Mouse (Mus musculus) heart, embryonic 16.5 days (tissue): ENCODE measurements around the gene Unk. TPM values are rescaled to one million over a fixed set of nuclear protein-coding genes. Genes with fewer than 3 reads are reported as not detected.
"Not testable (repeated sequence)": the region's sequence is repeated elsewhere in the genome, so short reads cannot be mapped to it uniquely, and the experiment has no call there.

Experiments
- ATAC-seq: fragments of 200-750 bp; cut with Nextera tagmentation; replicated peaks from 2 replicates; pipeline ENCODE4 v1.8.0; 2017; ENCODE audit warnings: moderate number of reproducible peaks; ENCODE audit not compliant: insufficient read depth, low FRiP score; ENCODE audit errors: extremely low read depth
- H3K27ac ChIP-seq: fragments of 300-500 bp; sonication (generic); 2 replicates; pipeline ENCODE4 v1.5.1; 2014; ENCODE audit warnings: mild to moderate bottlenecking, low read length, control low read depth, moderate library complexity
- H3K27me3 ChIP-seq: fragments of 300-500 bp; sonication (generic); 2 replicates; pipeline ENCODE4 v1.6.1; 2014; ENCODE audit warnings: low read length, mixed read lengths; ENCODE audit not compliant: control insufficient read depth, insufficient read depth
- H3K36me3 ChIP-seq: fragments of 300-500 bp; sonication (generic); 2 replicates; pipeline ENCODE4 v1.6.1; 2014; ENCODE audit not compliant: control insufficient read depth, insufficient read depth
- H3K4me1 ChIP-seq: fragments of 300-500 bp; sonication (generic); 2 replicates; pipeline ENCODE4 v1.6.1; 2014; ENCODE audit warnings: low read length, mixed read lengths; ENCODE audit not compliant: control insufficient read depth, insufficient read depth
- H3K4me2 ChIP-seq: fragments of 300-500 bp; sonication (generic); 2 replicates; pipeline ENCODE4 v1.6.1; 2014; ENCODE audit warnings: low read depth, mild to moderate bottlenecking, control low read depth, low read length
- H3K4me3 ChIP-seq: fragments of 300-500 bp; sonication (generic); 2 replicates; pipeline ENCODE4 v1.5.1; 2014; ENCODE audit warnings: mild to moderate bottlenecking, control low read depth, low read length
- H3K9ac ChIP-seq: fragments of 300-500 bp; sonication (generic); 2 replicates; pipeline ENCODE4 v1.6.1; 2014; ENCODE audit warnings: low read length, control low read depth
- H3K9me3 ChIP-seq: fragments of 300-500 bp; sonication (generic); replicated peaks from 2 replicates; pipeline ENCODE4 v1.6.1; 2016; ENCODE audit warnings: low read length; ENCODE audit not compliant: control insufficient read depth
- WGBS: fragments of 180-500 bp; shearing (Covaris S2); extraction: QIAGEN DNeasy Blood & Tissue Kit; methylation state at CpG from one replicate; pipeline ENCODE4 v1.1.7; 2014; 5-methylcytosine and 5-hydroxymethylcytosine counted together
- polyA plus RNA-seq: library from polyadenylated mRNA; unstranded; fragments of >200 nt; fragmentation: Nextera tagmentation; extraction: Ambion mirVana; gene quantifications from 2 replicates; pipeline ENCODE4 v1.2.1, GENCODE M21; 2015

The Unk gene
- polyA plus RNA-seq, 1 experiment from 2014 or later: 23.2 TPM

DNA sequence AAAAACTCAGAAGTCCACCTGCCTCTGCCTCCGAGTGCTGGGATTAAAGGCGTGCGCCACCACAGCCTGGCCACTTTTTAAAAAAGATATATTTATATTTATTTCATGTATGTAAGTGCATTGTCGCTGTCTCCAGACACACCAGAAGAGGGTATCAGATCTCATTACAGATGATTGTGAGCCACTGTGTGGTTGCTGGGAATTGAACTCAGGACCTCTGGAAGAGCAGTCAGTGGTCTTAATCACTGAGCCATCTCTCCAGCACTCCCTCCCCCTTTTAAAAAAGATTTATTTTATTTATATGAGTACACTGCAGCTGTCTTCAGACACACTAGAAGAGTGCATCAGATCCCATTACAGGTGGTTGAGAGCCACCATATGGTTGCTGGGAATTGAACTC lies 11.3 kb upstream of the Unk start:
- not testable (repeated sequence) for H3K27ac ChIP-seq, H3K4me2 ChIP-seq, H3K9me3 ChIP-seq, H3K4me3 ChIP-seq, H3K36me3 ChIP-seq, ATAC-seq, H3K9ac ChIP-seq, H3K27me3 ChIP-seq
- peaks cover 11% of the 10 kb centered on the region for H3K4me1 ChIP-seq
- 89% methylated on average over 4 of the region's 4 CpGs for WGBS

DNA sequence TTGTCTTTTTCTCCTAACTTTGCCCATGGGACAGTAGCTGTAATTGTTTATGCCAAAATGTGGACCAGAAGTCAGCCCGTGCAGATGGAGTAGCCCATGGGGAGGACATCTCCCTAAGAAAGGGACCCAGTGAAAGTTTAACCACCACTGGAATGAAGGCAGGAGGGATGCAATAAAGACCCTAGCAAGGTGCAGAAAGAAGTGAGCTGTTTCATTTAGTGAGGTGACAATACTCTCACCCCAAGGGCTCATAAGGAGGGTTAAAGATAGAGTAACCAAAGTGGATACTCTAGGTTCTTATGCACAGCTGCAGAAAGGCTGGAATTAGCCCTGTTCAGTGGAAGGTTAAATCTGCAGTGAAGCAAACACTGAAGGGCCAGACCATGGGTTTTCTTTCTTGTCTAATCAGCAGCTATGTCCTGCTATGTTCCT lies 10.7 kb upstream of the Unk start:
- no peak overlapping the region for H3K4me3 ChIP-seq
- no peaks in the 10 kb centered on the region for H3K27me3 ChIP-seq
- WGBS: 73% methylated on average over 1 of the region's 1 CpGs
- peaks cover 9% of the 10 kb centered on the region for H3K36me3 ChIP-seq
- H3K9me3 ChIP-seq: no peaks in the 10 kb centered on the region
- H3K4me2 ChIP-seq: no peak overlapping the region
- ATAC-seq: no peak
- H3K4me1 ChIP-seq: peaks cover 11% of the 10 kb centered on the region
- H3K27ac ChIP-seq: no peak overlapping the region
- no peak overlapping the region for H3K9ac ChIP-seq

DNA sequence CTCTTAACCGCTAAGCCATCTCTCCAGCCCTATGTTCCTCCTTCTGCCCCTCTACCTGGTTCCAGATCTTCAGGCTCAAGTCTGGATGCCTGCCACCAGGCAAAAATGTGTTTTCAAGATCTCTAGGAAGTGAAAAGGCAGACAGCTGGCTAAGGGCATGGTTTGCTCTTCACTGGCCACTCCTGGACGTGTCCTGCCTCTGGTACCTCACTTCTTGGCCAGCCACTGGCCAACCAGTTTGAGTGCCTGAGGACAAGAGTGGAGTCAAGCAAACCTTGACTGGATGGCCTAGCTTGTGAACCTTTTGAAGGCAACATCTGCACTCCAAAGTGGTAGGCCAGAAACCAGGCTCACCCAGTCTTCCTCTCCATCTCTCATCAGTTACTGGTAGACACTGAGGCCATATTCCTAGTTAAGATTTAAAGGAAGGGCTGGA lies 10.1 kb upstream of the Unk start:
- Histone ChIP-seq H3K9ac (no peak overlapping the region), H3K4me1 (peaks cover 11% of the 10 kb centered on the region), H3K27me3 (no peaks in the 10 kb centered on the region), H3K4me2 (no peak overlapping the region), H3K9me3 (no peaks in the 10 kb centered on the region), H3K36me3 (peaks cover 9% of the 10 kb centered on the region), H3K27ac (no peak overlapping the region; the same call in 1 of the 2 replicates), H3K4me3 (no peak overlapping the region)
- no peak for ATAC-seq
- 73% methylated on average over 2 of the region's 2 CpGs for WGBS

DNA sequence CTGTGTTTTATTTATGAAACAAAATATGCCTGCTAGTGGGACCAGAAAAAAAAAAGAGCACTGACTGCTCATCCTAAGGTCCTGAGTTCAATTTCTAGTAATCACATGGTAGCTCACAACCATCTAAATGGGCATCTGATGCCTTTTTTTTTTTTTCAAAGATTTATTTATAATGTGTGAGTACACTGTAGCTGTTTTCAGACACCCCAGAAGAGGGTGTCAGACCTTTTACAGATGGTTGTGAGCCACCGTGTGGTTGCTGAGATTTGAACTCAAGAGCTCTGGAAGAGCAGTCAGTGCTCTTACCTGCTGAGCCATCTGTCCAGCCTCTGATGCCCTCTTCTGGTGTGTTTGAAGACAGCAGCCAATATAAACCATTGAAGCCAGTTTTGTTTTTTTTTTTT lies 9.6 kb upstream of the Unk start:
- no peak overlapping the region for H3K27ac ChIP-seq
- no peaks in the 10 kb centered on the region for H3K27me3 ChIP-seq
- H3K4me2 ChIP-seq: no peak overlapping the region
- WGBS: 38% methylated on average over 1 of the region's 1 CpGs
- peaks cover 9% of the 10 kb centered on the region for H3K36me3 ChIP-seq
- H3K4me3 ChIP-seq: no peak overlapping the region
- no peak overlapping the region for H3K9ac ChIP-seq
- ATAC-seq: no peak
- H3K4me1 ChIP-seq: peaks cover 11% of the 10 kb centered on the region
- H3K9me3 ChIP-seq: no peaks in the 10 kb centered on the region

DNA sequence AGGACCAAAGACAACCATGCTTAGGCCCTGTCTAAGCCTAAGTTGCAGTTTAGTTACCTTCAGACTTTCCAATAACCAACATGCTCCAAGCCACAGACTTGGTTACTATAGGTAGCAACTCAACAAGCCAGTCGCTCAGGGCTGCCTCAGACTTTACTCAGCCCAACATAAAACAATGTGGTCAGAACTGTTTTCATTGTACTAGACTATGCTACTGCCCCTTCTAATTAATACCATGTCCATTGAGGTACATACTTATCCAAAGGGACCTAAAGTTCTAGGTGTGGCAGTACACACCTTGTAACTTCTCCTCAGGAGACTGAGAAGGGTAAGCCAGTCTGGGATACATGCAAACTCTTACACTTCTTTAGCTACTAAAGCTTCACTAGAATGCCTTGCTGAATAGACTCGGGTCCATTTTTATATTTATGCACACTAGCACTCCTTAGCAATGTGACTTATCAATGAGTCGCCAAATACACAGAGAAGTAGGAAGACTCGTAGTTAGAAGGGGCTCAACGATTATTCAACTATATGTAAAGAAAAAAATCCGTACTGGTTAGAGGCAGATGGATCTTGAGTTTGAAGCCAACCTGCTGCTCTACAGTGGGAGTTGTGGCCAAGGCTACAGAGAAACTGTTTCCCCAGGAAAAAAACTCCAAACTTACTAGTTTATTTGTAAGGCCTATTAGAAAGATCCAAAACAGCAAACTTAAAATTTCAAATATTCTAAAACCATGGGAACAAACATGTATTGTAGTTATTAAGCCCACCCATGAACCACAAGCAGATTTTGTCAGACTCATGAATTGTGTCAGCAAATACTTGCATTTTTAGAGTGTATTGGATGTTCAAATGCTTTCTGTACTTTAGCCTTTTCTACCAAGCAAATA lies 8.5 kb upstream of the Unk start:
- Histone ChIP-seq H3K4me2 (no peak overlapping the region; the same call in 1 of the 2 replicates), H3K9me3 (no peaks in the 10 kb centered on the region), H3K36me3 (peaks cover 9% of the 10 kb centered on the region), H3K27ac (no peak overlapping the region), H3K4me3 (no peak overlapping the region), H3K4me1 (peaks cover 11% of the 10 kb centered on the region), H3K27me3 (no peaks in the 10 kb centered on the region), H3K9ac (no peak overlapping the region)
- 64% methylated on average over 6 of the region's 6 CpGs for WGBS
- ATAC-seq: no peak

DNA sequence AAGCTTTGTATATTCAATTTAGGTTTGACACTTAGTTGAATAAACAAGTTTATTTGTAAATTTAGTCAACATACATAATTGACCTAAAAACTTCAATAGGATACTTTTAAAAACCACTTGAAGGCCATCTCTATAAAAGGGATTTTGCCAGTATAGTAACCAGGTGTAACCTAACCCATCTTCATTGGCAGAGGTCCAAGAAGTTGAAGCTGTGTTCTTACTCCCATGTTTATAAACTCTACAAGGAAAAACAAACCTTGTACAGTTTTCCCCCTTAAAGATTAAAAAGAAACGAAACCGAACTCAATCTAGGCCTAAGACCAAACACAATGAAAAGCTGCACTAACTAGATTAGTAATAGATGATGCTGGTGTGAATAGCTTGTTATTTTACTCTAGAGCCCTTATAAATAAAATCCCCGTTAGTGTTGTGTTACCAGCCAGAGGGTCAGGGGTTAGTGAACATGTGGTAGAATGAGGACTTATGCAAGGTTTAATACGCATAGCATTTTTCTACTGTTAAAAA lies 7.8 kb upstream of the Unk start:
- no peaks in the 10 kb centered on the region for H3K9me3 ChIP-seq
- H3K36me3 ChIP-seq: peaks cover 9% of the 10 kb centered on the region
- H3K9ac ChIP-seq: peak overlapping the region; percentile 21
- ATAC-seq: no peak
- no peak overlapping the region for H3K27ac ChIP-seq
- H3K4me1 ChIP-seq: peaks cover 11% of the 10 kb centered on the region
- no peaks in the 10 kb centered on the region for H3K27me3 ChIP-seq
- peak overlapping the region; percentile 57 for H3K4me2 ChIP-seq
- 57% methylated on average over 4 of the region's 4 CpGs for WGBS
- H3K4me3 ChIP-seq: peak overlapping the region; percentile 36

DNA sequence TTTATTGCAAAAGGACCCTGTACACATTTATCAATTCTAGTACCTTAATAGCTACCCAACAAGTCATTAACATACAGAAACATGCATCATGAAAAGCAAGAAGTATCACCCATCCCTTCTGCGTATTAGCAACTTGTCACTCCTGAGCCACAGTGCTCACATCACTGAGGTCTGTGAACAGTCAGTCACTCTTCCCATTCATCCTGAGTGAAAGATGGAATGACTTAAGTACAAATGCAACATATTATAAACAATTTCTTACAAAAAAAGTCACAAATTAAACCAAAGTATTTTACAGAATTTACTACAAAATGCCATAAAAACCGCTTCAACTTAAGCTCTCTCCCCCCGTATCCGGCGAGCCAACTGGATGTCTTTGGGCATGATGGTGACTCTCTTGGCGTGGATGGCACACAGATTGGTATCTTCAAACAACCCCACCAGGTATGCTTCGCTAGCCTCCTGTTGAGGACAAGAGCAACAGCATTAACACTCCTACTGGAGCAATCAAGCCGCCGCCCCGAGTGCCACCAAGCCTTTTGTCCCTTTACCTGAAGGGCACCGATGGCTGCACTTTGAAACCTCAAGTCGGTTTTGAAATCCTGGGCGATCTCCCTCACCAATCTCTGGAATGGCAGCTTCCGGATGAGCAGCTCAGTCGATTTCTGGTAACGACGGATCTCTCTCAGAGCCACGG lies 6.9 kb upstream of the Unk start:
- H3K36me3 ChIP-seq, ATAC-seq, H3K27me3 ChIP-seq, H3K9me3 ChIP-seq: not testable (repeated sequence)
- peak overlapping the region; percentile 96 for H3K4me3 ChIP-seq
- H3K27ac ChIP-seq: peak overlapping the region; percentile 100
- H3K4me2 ChIP-seq: peak overlapping the region; percentile 70
- WGBS: 5% methylated on average over 18 of the region's 18 CpGs
- peaks cover 11% of the 10 kb centered on the region for H3K4me1 ChIP-seq
- H3K9ac ChIP-seq: peak overlapping the region; percentile 99

DNA sequence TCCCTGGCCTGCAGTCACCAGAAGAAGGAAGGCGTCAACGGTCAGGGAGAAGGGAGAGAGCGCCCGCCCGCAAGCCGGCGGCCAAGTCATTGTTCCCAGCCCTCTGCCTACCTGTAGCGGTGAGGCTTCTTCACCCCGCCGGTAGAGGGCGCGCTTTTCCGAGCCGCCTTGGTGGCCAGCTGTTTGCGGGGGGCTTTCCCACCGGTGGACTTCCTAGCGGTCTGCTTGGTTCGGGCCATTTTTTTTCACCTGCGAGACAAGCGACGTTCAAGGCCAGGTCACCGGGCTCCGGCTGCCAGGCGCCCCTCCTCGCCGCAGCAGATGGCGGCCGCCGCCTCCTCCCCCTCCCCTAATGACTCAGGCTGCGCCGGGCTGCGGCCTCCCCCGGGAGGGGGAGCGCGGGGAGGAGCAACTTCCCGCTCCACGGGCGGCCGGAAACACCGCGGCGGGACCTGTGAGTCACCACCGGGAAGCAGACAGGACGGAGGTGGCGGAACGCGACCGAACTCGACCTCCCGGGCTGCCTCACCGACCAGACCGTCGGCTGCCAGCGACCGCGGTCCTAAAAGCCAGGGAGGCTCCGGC lies 6.3 kb upstream of the Unk start:
- WGBS: under 1% methylated on average over 57 of the region's 57 CpGs
- Histone ChIP-seq H3K27me3 (no peaks in the 10 kb centered on the region), H3K4me2 (peak overlapping the region; percentile 70), H3K4me1 (peaks cover 11% of the 10 kb centered on the region), H3K9ac (peak overlapping the region; percentile 99), H3K27ac (peak overlapping the region; percentile 100), H3K9me3 (no peaks in the 10 kb centered on the region), H3K4me3 (peak overlapping the region; percentile 96), H3K36me3 (peaks cover 9% of the 10 kb centered on the region)
- ATAC-seq: peak; percentile 86
